Mouse (Mus musculus) G1E (cell line): Measurements from ENCODE around the gene Phpt1.

Source experiments
- CTCF ChIP-seq: IDR thresholded peaks from 2 replicates; pipeline ENCODE4 v1.5.1; 2012; ENCODE audit warnings: low read depth, low read length, inconsistent platforms, mixed read lengths
- GATA1 ChIP-seq: IDR thresholded peaks from 2 replicates; pipeline ENCODE4 v1.6.1; 2012; ENCODE audit warnings: borderline replicate concordance, low read length, inconsistent platforms, mixed read lengths

GRCm38 (mm10) chr2:25565741-25566140 lies 9.3 kb downstream of the Phpt1 start:
- no peak for TF ChIP-seq GATA1
- TF ChIP-seq CTCF = no peak
